Mouse (Mus musculus) gastrocnemius, postnatal 4 days (tissue): ENCODE measurements around the gene Eif3k. TPM values are rescaled to one million over a fixed set of nuclear protein-coding genes. Genes with fewer than 3 reads are reported as not detected.
"Not testable (repeated sequence)": the region's sequence is repeated elsewhere in the genome, so short reads cannot be mapped to it uniquely, and the experiment has no call there.

Experiments
- DNase-seq, 2 experiments: peaks; one replicate each; pipeline ENCODE4 v3.0.0; 2021 to 2022; ENCODE audit warnings: low spot score in 2 of 2, mixed read lengths in 2 of 2
- total RNA-seq, 2 experiments: library from RNA; stranded (reverse); gene quantifications; 2 replicates each; pipeline ENCODE4 v1.2.3; 2021

The Eif3k gene
- total RNA-seq, 2 experiments from 2014 or later: 191 to 212 TPM

GRCm38 (mm10) chr7:28990766-28991273, 9.2 kb upstream of the Eif3k start:
- DNase-seq: no peak

GRCm38 (mm10) chr7:28985207-28985606, 3.5 kb upstream of the Eif3k start:
- DNase-seq: no peak

GRCm38 (mm10) chr7:28984452-28984851, 2.8 kb upstream of the Eif3k start:
- DNase-seq: no peak

GRCm38 (mm10) chr7:28983849-28984248, 2.2 kb upstream of the Eif3k start:
- DNase-seq: no peak

GRCm38 (mm10) chr7:28983141-28983564, 1.5 kb upstream of the Eif3k start:
- no peak for DNase-seq

- no peak for DNase-seq
Observed at GRCm38 (mm10) chr7:28982274-28983013, 780 bp upstream of the Eif3k start.

- DNase-seq: no peak
Observed at GRCm38 (mm10) chr7:28977556-28977955, 4.1 kb downstream of the Eif3k start.

GRCm38 (mm10) chr7:28973025-28973424, 8.6 kb downstream of the Eif3k start:
- DNase-seq: no peak

GRCm38 (mm10) chr7:28972542-28972985, 9.1 kb downstream of the Eif3k start:
- peak; percentile 72 to 83 for DNase-seq

- DNase-seq: peak in 1 of 2 experiments; percentile 50
Observed at GRCm38 (mm10) chr7:28971770-28972269, 9.8 kb downstream of the Eif3k start.

GRCm38 (mm10) chr7:28971029-28971428, 10.6 kb downstream of the Eif3k start:
- no peak for DNase-seq

GRCm38 (mm10) chr7:28969672-28970394, 11.8 kb downstream of the Eif3k start:
- no peak for DNase-seq

GRCm38 (mm10) chr7:28969271-28969670, 12.4 kb downstream of the Eif3k start:
- no peak for DNase-seq

- DNase-seq: not testable (repeated sequence)
Observed at GRCm38 (mm10) chr7:28968120-28968519, 13.5 kb downstream of the Eif3k start.

GRCm38 (mm10) chr7:28966751-28967505, 14.7 kb downstream of the Eif3k start:
- DNase-seq: no peak

- no peak for DNase-seq
Observed at GRCm38 (mm10) chr7:28966181-28966580, 15.5 kb downstream of the Eif3k start.

- DNase-seq: no peak
Observed at GRCm38 (mm10) chr7:28965346-28965840, 16.3 kb downstream of the Eif3k start.

- no peak for DNase-seq
Observed at GRCm38 (mm10) chr7:28963399-28963923, 18.2 kb downstream of the Eif3k start.

GRCm38 (mm10) chr7:28961927-28962670, 19.6 kb downstream of the Eif3k start, which contains the start of gene Actn4:
Actn4 (minus strand) TSS chr7:28962340.
- peak; percentile 98 for DNase-seq

- DNase-seq: no peak
Observed at GRCm38 (mm10) chr7:28961584-28961926, 20.1 kb downstream of the Eif3k start.
